Mouse (Mus musculus): Measurements from ENCODE around the gene Ptafr. TPM values are rescaled to one million over a fixed set of nuclear protein-coding genes. Genes with fewer than 3 reads are reported as not detected.

Gene Ptafr
- total and polyA plus RNA-seq, 3 experiments = 0.31 to 1.1 TPM; not detected in 1

- peak; percentile 99 for DNase-seq (ENCODE audit: extremely low read depth)
- Histone ChIP-seq H3K4me3 (replicated peaks in 1 of 3; ENCODE audit: low read depth in 2 of 3, low read length in 2 of 3, poor library complexity in 1 of 3) (peak overlapping the region; percentile 52 to 64 (median 63)), H3K4me1 (ENCODE audit: control insufficient read depth in 1 of 2, insufficient read depth in 2 of 2) (peaks cover 3 to 33% of the 10 kb centered on the region in 2 experiments)
Measured at GRCm38 (mm10) chr4:132515369-132516155, 48.3 kb upstream of the Ptafr start.

GRCm38 (mm10) chr4:132518066-132518465 lies 45.8 kb upstream of the Ptafr start:
- Histone ChIP-seq H3K27ac (ENCODE audit: insufficient read depth, low read depth) (no peak overlapping the region), H3K36me3 (replicated peaks in 1 of 2; ENCODE audit: control insufficient read depth in 1 of 2, insufficient read depth in 1 of 2, low read length in 1 of 2) (no peaks in the 10 kb centered on the region), H3K9ac (ENCODE audit: insufficient read depth, low read depth) (no peak overlapping the region), H3K4me1 (ENCODE audit: control insufficient read depth in 1 of 2, insufficient read depth in 2 of 2) (peaks cover 0 to 10% of the 10 kb centered on the region in 2 experiments; a peak in 2 of 4 replicates), H3K9me3 (replicated peaks; ENCODE audit: low read length) (no peaks in the 10 kb centered on the region), H3K4me2 (ENCODE audit: insufficient read depth, low read depth, poor library complexity, severe bottlenecking) (no peak overlapping the region), H3K4me3 (replicated peaks in 1 of 3; ENCODE audit: low read depth in 2 of 3, low read length in 2 of 3, poor library complexity in 1 of 3) (no peak overlapping the region), H3K79me2 (replicated peaks; ENCODE audit: control insufficient read depth, extremely low read depth, insufficient read depth, poor library complexity, severe bottlenecking) (no peaks in the 10 kb centered on the region), H3K27me3 (replicated peaks) (no peaks in the 10 kb centered on the region)
- DNase-seq (ENCODE audit: extremely low read depth) = no peak
- TF ChIP-seq GABPA (IDR thresholded peaks at IDR 0.05; ENCODE audit: insufficient replicate concordance, low read depth, low read length) = no peak
- no peak for TF ChIP-seq POLR2AphosphoS2 (IDR thresholded peaks at IDR 0.05; ENCODE audit: low read depth, low read length)
- TF ChIP-seq TCF12 (IDR thresholded peaks at IDR 0.05; ENCODE audit: low read depth, low read length) = no peak
- TF ChIP-seq E2F4 (IDR thresholded peaks at IDR 0.05; ENCODE audit: insufficient replicate concordance, low read depth, low read length) = no peak
- no peak for TF ChIP-seq ETS1 (conservative IDR thresholded peaks at IDR 0.05; ENCODE audit: low read depth, low read length)
- TF ChIP-seq JUND (conservative IDR thresholded peaks at IDR 0.05; ENCODE audit: low read depth, low read length) = no peak
- no peak for TF ChIP-seq NELFE (IDR thresholded peaks at IDR 0.05; ENCODE audit: low read depth, low read length)
- TF ChIP-seq ZC3H11A (IDR thresholded peaks at IDR 0.05; ENCODE audit: low read depth, low read length) = no peak
- TF ChIP-seq SIN3A (IDR thresholded peaks at IDR 0.05; ENCODE audit: low read length) = no peak
- no peak for TF ChIP-seq MXI1 (IDR thresholded peaks at IDR 0.05; ENCODE audit: low read depth, low read length)
- no peak for TF ChIP-seq ZMIZ1 (IDR thresholded peaks at IDR 0.05; ENCODE audit: low read depth, low read length)
- TF ChIP-seq CHD2 (IDR thresholded peaks at IDR 0.05; ENCODE audit: low read length) = no peak
- TF ChIP-seq UBTF (IDR thresholded peaks at IDR 0.05; ENCODE audit: low read depth, low read length) = no peak
- TF ChIP-seq EP300 (IDR thresholded peaks at IDR 0.05; ENCODE audit: low read length) = no peak
- no peak for TF ChIP-seq MAX (IDR thresholded peaks at IDR 0.05; ENCODE audit: low read length)
- TF ChIP-seq ZKSCAN1 (IDR thresholded peaks at IDR 0.05; ENCODE audit: borderline replicate concordance, low read depth, low read length) = no peak
- no peak for TF ChIP-seq IRF4 (IDR thresholded peaks at IDR 0.05; ENCODE audit: low read depth, low read length)
- TF ChIP-seq POLR2A (IDR thresholded peaks at IDR 0.05; ENCODE audit: low read depth, low read length) = no peak
- TF ChIP-seq MAFK (IDR thresholded peaks at IDR 0.05; ENCODE audit: insufficient replicate concordance, low read length) = no peak
- in situ Hi-C loops (cut with MboI; ENCODE audit: low pct_ligation_motif_present, low pct_unique_long_range_greater_than_20kb, low sequenced_read_pairs) = loop anchor here (25.0 kb wide), 2 partner anchors 206 to 431 kb away; partner anchors contain the start of genes Epb41 and Rab42
- dilution Hi-C loops (cut with MboI; ENCODE audit: extremely low pct_ligation_motif_present, extremely low pct_unique_long_range_greater_than_20kb, low sequenced_read_pairs) = no loop called here

More at GRCm38 (mm10) chr4:132515369-132516155, 48.3 kb upstream of the Ptafr start:
- dilution Hi-C loops (cut with MboI; ENCODE audit: extremely low pct_ligation_motif_present, extremely low pct_unique_long_range_greater_than_20kb, low sequenced_read_pairs) = no loop called here
- Histone ChIP-seq H3K9ac (ENCODE audit: insufficient read depth, low read depth) (peak overlapping the region; percentile 99), H3K4me2 (ENCODE audit: insufficient read depth, low read depth, poor library complexity, severe bottlenecking) (peak overlapping the region; percentile 84), H3K36me3 (replicated peaks in 1 of 2; ENCODE audit: control insufficient read depth in 1 of 2, insufficient read depth in 1 of 2, low read length in 1 of 2) (no peaks in the 10 kb centered on the region), H3K27me3 (replicated peaks) (no peaks in the 10 kb centered on the region), H3K79me2 (replicated peaks; ENCODE audit: control insufficient read depth, extremely low read depth, insufficient read depth, poor library complexity, severe bottlenecking) (no peaks in the 10 kb centered on the region), H3K27ac (ENCODE audit: insufficient read depth, low read depth) (peak overlapping the region; percentile 91), H3K9me3 (replicated peaks; ENCODE audit: low read length) (no peaks in the 10 kb centered on the region)
- in situ Hi-C loops (cut with MboI; ENCODE audit: low pct_ligation_motif_present, low pct_unique_long_range_greater_than_20kb, low sequenced_read_pairs) = loop anchor here (25.0 kb wide), 2 partner anchors 203 to 428 kb away; partner anchors contain the start of genes Epb41 and Rab42
- peak; percentile 43; the same call in 1 of the 2 replicates for TF ChIP-seq POLR2A (IDR thresholded peaks at IDR 0.05; ENCODE audit: low read depth, low read length)
- no peak for TF ChIP-seq MAX (IDR thresholded peaks at IDR 0.05; ENCODE audit: low read length)
- peak; percentile 68 for TF ChIP-seq ELF1 (IDR thresholded peaks at IDR 0.05; ENCODE audit: low read depth, low read length)
- TF ChIP-seq NELFE (IDR thresholded peaks at IDR 0.05; ENCODE audit: low read depth, low read length) = peak; percentile 56
- TF ChIP-seq CHD2 (IDR thresholded peaks at IDR 0.05; ENCODE audit: low read length) = peak; percentile 85
- no peak; the same call in 1 of the 2 replicates for TF ChIP-seq HCFC1 (IDR thresholded peaks at IDR 0.05; ENCODE audit: low read depth, low read length)
- TF ChIP-seq POLR2AphosphoS2 (IDR thresholded peaks at IDR 0.05; ENCODE audit: low read depth, low read length) = no peak
- TF ChIP-seq SMC3 (IDR thresholded peaks at IDR 0.05; ENCODE audit: low read depth, low read length) = no peak
- no peak; the same call in 1 of the 2 replicates for TF ChIP-seq ZMIZ1 (IDR thresholded peaks at IDR 0.05; ENCODE audit: low read depth, low read length)
- TF ChIP-seq ZNF384 (IDR thresholded peaks at IDR 0.05; ENCODE audit: low read depth, low read length) = no peak; the same call in 1 of the 2 replicates
- TF ChIP-seq USF2 (conservative IDR thresholded peaks at IDR 0.05; ENCODE audit: low read depth, low read length) = no peak
- no peak for TF ChIP-seq BHLHE40 (IDR thresholded peaks at IDR 0.05; ENCODE audit: low read depth, low read length)
- peak; percentile 52; the same call in 1 of the 2 replicates for TF ChIP-seq MXI1 (IDR thresholded peaks at IDR 0.05; ENCODE audit: low read depth, low read length)
- TF ChIP-seq MAFK (IDR thresholded peaks at IDR 0.05; ENCODE audit: insufficient replicate concordance, low read length) = peak; percentile 46; the same call in 1 of the 2 replicates
- TF ChIP-seq SIN3A (IDR thresholded peaks at IDR 0.05; ENCODE audit: low read length) = peak; percentile 49; the same call in 1 of the 2 replicates
- TF ChIP-seq RAD21 (IDR thresholded peaks at IDR 0.05; ENCODE audit: low read depth, low read length) = no peak
- peak; percentile 97 for TF ChIP-seq TBP (conservative IDR thresholded peaks at IDR 0.05; ENCODE audit: low read depth, low read length)
- 0 out of 2 replicates have a peak, but pooled peaks have one; percentile 25 for TF ChIP-seq NRF1 (IDR thresholded peaks at IDR 0.05; ENCODE audit: low read depth, low read length)
- peak; percentile 36; the same call in 1 of the 2 replicates for TF ChIP-seq TCF12 (IDR thresholded peaks at IDR 0.05; ENCODE audit: low read depth, low read length)
- TF ChIP-seq MAZ (IDR thresholded peaks at IDR 0.05; ENCODE audit: low read depth, low read length) = no peak
- no peak for TF ChIP-seq MEF2A (IDR thresholded peaks at IDR 0.05; ENCODE audit: borderline replicate concordance, low read depth, low read length)
- no peak for TF ChIP-seq ZC3H11A (IDR thresholded peaks at IDR 0.05; ENCODE audit: low read depth, low read length)

All from CH12.LX (cell line).